Mouse (Mus musculus) heart, postnatal 10 days (tissue): Measurements from ENCODE around the gene Acrbp. TPM values are rescaled to one million over a fixed set of nuclear protein-coding genes. Genes with fewer than 3 reads are reported as not detected.
A peak's percentile ranks its signal among the peaks of the same experiment; 100 is the strongest.

Experiments
- DNase-seq, 2 experiments: peaks; one replicate each; pipeline ENCODE4 v3.0.0; 2021
- intact Hi-C: fragments of 180-260 bp; cut with DNase I; formaldehyde crosslinking; loops from one replicate; pipeline ENCODE4 v1.15.1; 2025
- microRNA-seq, 2 experiments: library from miRNA; unstranded; fragments of <30 nt; microRNA quantifications; one replicate each; pipeline ENCODE4 v1.2.0; 2022
- total RNA-seq, 2 experiments: library from RNA; stranded (reverse); gene quantifications; 2 replicates each; pipeline ENCODE4 v1.2.3; 2021

Acrbp gene
- total RNA-seq, 2 experiments from 2014 or later: 2.1 to 2.8 TPM

GRCm38 (mm10) chr6:125096597-125097345, 47.3 kb downstream of the Acrbp start:
- intact Hi-C loops: loop anchor here (2.0 to 5.0 kb wide), 2 partner anchors 34 to 96 kb away; partner anchors contain the start of genes Mrpl51, Ncapd2 and Nop2
- peak; percentile 77 to 78 for DNase-seq

- no peak for DNase-seq
- intact Hi-C loops: loop anchor here (2.0 to 5.0 kb wide), 2 partner anchors 33 to 95 kb away; partner anchors contain the start of genes Mrpl51, Ncapd2 and Nop2
Measured at GRCm38 (mm10) chr6:125097346-125097689, 47.8 kb downstream of the Acrbp start.

- DNase-seq: no peak
- intact Hi-C loops: loop anchor here (2.0 to 5.0 kb wide), 2 partner anchors 33 to 94 kb away; partner anchors contain the start of genes Mrpl51, Ncapd2 and Nop2
Measured at GRCm38 (mm10) chr6:125097951-125098350, 48.5 kb downstream of the Acrbp start.

- intact Hi-C loops: loop anchor here (5.0 kb wide), 1 partner anchor 94 kb away; the partner anchor contains the start of genes Mrpl51 and Ncapd2
- DNase-seq: peak in 1 of 2 experiments; percentile 32
Measured at GRCm38 (mm10) chr6:125098513-125098912, 49.0 kb downstream of the Acrbp start.

GRCm38 (mm10) chr6:125099421-125099971, 50.0 kb downstream of the Acrbp start:
- intact Hi-C loops: loop anchor here (5.0 kb wide), 1 partner anchor 93 kb away; the partner anchor contains the start of genes Mrpl51 and Ncapd2
- DNase-seq: peak; percentile 59 to 68

GRCm38 (mm10) chr6:125101444-125101843, 52.0 kb downstream of the Acrbp start:
- DNase-seq: no peak
- intact Hi-C loops: no loop called here

GRCm38 (mm10) chr6:125104223-125104622, 54.7 kb downstream of the Acrbp start:
- intact Hi-C loops: no loop called here

GRCm38 (mm10) chr6:125107705-125108104, 58.2 kb downstream of the Acrbp start:
- intact Hi-C loops: no loop called here
- no peak for DNase-seq

More at GRCm38 (mm10) chr6:125104223-125104622, 54.7 kb downstream of the Acrbp start:
- DNase-seq: peak in 1 of 2 experiments; percentile 24

GRCm38 (mm10) chr6:125109371-125109770, 59.9 kb downstream of the Acrbp start:
- intact Hi-C loops: no loop called here
- DNase-seq: no peak

- DNase-seq: peak; percentile 46 to 67
- intact Hi-C loops: loop anchor here (5.0 kb wide), 1 partner anchor 76 kb away; no protein-coding TSS in a partner anchor
Measured at GRCm38 (mm10) chr6:125110927-125111326, 61.4 kb downstream of the Acrbp start.

GRCm38 (mm10) chr6:125112553-125112952, 63.1 kb downstream of the Acrbp start:
- intact Hi-C loops: loop anchor here (5.0 kb wide), 1 partner anchor 75 kb away; no protein-coding TSS in a partner anchor
- no peak for DNase-seq

Small RNAs within 50 kb of the gene (microRNA-seq; reads per million reads assigned to microRNA genes)
- gene Mir7045: 0.35 to 0.95 reads per million in 2 experiments

Other genes with a start within 250 kb of the Acrbp start
- gene Spsb2, start 241.0 kb upstream of the Acrbp start, total RNA-seq: 1 to 10 TPM; 3.1 TPM
- gene Tpi1, start 235.4 kb upstream of the Acrbp start, total RNA-seq: 100 to 1,000 TPM; 870 to 877 TPM
- gene Usp5, start 220.2 kb upstream of the Acrbp start, total RNA-seq: 10 to 100 TPM; 87.5 to 87.9 TPM
- 10 to 100 TPM; 19.1 to 23.2 TPM for gene Cdca3, start 220.1 kb upstream of the Acrbp start, total RNA-seq
- 1 to 10 TPM; 3.9 to 4.4 TPM for gene Gnb3, start 209.4 kb upstream of the Acrbp start, total RNA-seq
- gene P3h3, start 191.9 kb upstream of the Acrbp start, total RNA-seq: 10 to 100 TPM; 27.1 to 27.3 TPM
- 1 to 10 TPM; 3.0 to 4.9 TPM for gene Gpr162, start 185.7 kb upstream of the Acrbp start, total RNA-seq
- gene Cd4, start 161.5 kb upstream of the Acrbp start, total RNA-seq: 1 to 10 TPM; 1.2 to 2.1 TPM
- under 1 TPM; 0.72 to 0.84 TPM for gene Lag3, start 138.0 kb upstream of the Acrbp start, total RNA-seq
- gene Ptms, start 129.6 kb upstream of the Acrbp start, total RNA-seq: 100 to 1,000 TPM; 516 to 532 TPM
- gene Mlf2, start 118.3 kb upstream of the Acrbp start, total RNA-seq: 100 to 1,000 TPM; 231 to 236 TPM
- gene Cops7a, start 84.2 kb upstream of the Acrbp start, total RNA-seq: 100 to 1,000 TPM; 102 to 108 TPM
- gene Pianp, start 53.0 kb upstream of the Acrbp start, total RNA-seq: 1 to 10 TPM; 1.7 to 2.0 TPM
- gene Zfp384, start 40.5 kb upstream of the Acrbp start, total RNA-seq: 10 to 100 TPM; 27.7 to 29.3 TPM
- 10 to 100 TPM; 41.8 to 47.3 TPM for gene Ing4, start 9.9 kb upstream of the Acrbp start, total RNA-seq
- under 1 TPM; 0.37 to 0.53 TPM for gene Lpar5, start 18.2 kb downstream of the Acrbp start, total RNA-seq
- gene Chd4, start 46.3 kb downstream of the Acrbp start, total RNA-seq: 100 to 1,000 TPM; 170 to 183 TPM
- 10 to 100 TPM; 23.7 to 25.3 TPM for gene Nop2, start 82.2 kb downstream of the Acrbp start, total RNA-seq
- 10 to 100 TPM; 13.0 to 17.8 TPM for gene Iffo1, start 95.6 kb downstream of the Acrbp start, total RNA-seq
- 1,000 to 10,000 TPM; 3,414 to 3,559 TPM for gene Gapdh, start 116.8 kb downstream of the Acrbp start, total RNA-seq
- gene Ncapd2, start 142.0 kb downstream of the Acrbp start, total RNA-seq: 10 to 100 TPM; 42.3 to 51.8 TPM
- 100 to 1,000 TPM; 272 to 283 TPM for gene Mrpl51, start 142.1 kb downstream of the Acrbp start, total RNA-seq
- gene Vamp1, start 165.9 kb downstream of the Acrbp start, total RNA-seq: 1 to 10 TPM; 8.1 to 9.1 TPM
- gene Tapbpl, start 182.2 kb downstream of the Acrbp start, total RNA-seq: 1 to 10 TPM; 2.8 to 4.4 TPM
- under 1 TPM; 0.37 to 0.55 TPM for gene Cd27, start 187.3 kb downstream of the Acrbp start, total RNA-seq
- gene Tuba3a, start 236.4 kb downstream of the Acrbp start, total RNA-seq: not detected